Mouse (Mus musculus) cerebellum, adult 2 months (tissue): ENCODE measurements around the gene Rrp7a.

Source experiments
- CTCF ChIP-seq: fragments of 200-500 bp; IDR thresholded peaks from 2 replicates; pipeline ENCODE4 v1.5.1; 2011; ENCODE audit warnings: low read depth, mild to moderate bottlenecking, control low read depth, low read length, moderate library complexity, borderline replicate concordance; ENCODE audit not compliant: insufficient read depth
- POLR2A ChIP-seq: fragments of 200-500 bp; IDR thresholded peaks from 2 replicates; pipeline ENCODE4 v1.6.1; 2011; ENCODE audit warnings: low read length, control low read depth, borderline replicate concordance; ENCODE audit not compliant: insufficient read depth

GRCm38 (mm10) chr15:83124625-83125024 lies 2.0 kb upstream of the Rrp7a start:
- TF ChIP-seq CTCF, result no peak
- no peak for TF ChIP-seq POLR2A
